Mouse (Mus musculus) thymus, postnatal 36 days (tissue): ENCODE results near the gene Cd8a.

Experiments
- DNase-seq, 2 experiments: peaks; one replicate each; pipeline ENCODE4 v3.0.0; 2022; ENCODE audit warnings: mixed read lengths in 2 of 2

Gene Cd8a

GRCm38 (mm10) chr6:71371085-71371605 lies 2.1 kb upstream of the Cd8a start:
- DNase-seq = peak; percentile 64 to 84

GRCm38 (mm10) chr6:71372041-71372720 lies 1.0 kb upstream of the Cd8a start:
- peak; percentile 56 to 59 for DNase-seq

GRCm38 (mm10) chr6:71374311-71374829 lies 1.1 kb downstream of the Cd8a start:
- peak in 1 of 2 experiments; percentile 62 for DNase-seq

GRCm38 (mm10) chr6:71374921-71375320 lies 1.7 kb downstream of the Cd8a start:
- DNase-seq = peak; percentile 50 to 53

DNA sequence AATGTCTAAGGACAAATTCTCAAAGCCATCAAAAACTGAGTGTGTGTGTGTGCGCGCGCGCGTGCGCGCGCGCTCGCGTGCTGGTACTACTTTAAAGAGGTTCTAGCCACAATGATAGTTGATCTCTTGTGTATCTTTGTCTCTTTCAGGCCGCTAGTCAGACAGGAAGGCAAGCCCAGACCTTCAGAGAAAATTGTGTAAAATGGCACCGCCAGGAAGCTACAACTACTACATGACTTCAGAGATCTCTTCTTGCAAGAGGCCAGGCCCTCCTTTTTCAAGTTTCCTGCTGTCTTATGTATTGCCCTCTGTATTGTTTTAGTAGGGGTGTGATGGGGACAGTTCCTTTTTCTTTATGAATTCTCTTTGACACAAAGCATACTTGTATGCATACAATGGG lies 3.5 kb downstream of the Cd8a start:
- DNase-seq = peak; percentile 41 to 43

DNA sequence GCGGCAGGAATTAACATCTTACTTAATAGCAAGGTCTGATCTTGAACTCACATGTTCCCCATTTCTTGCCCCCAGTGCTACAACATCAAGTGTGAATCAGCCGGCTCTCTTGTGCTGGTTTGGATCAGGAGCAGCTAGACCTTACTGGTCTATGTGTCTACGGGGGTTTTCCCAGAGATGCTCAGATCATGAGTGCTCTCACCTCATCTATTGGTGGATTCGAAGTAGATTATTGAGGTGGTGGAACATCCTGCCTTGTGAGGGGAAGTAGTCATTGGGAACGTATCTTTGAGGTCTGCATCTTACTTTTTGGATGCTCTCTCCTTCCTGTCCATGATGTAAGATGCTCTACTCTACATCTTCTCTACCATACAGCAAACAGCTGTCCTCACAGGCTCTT lies 8.4 kb downstream of the Cd8a start:
- DNase-seq = no peak

- no peak for DNase-seq
Measured at GRCm38 (mm10) chr6:71390496-71390895, 17.3 kb downstream of the Cd8a start.

DNA sequence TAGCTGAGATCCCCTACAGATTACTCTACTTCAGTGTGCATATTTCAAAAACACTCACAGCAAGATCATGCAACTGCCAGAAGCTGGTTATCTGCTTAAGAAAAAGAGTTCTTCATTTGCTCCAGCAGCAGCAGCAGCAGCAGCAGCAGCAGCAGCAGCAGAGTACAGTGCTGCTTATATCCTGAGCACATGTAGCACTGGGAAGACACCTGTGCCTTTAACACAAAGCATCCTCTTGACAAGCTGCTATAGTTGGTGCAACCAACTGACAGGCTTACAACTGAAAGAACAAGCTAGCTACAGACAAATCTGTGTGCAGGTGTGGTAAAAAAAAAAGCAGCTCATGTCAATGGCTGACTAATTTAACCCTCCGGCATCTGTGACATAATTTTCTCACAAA lies 22.8 kb downstream of the Cd8a start:
- peak; percentile 42 to 65 for DNase-seq

DNA sequence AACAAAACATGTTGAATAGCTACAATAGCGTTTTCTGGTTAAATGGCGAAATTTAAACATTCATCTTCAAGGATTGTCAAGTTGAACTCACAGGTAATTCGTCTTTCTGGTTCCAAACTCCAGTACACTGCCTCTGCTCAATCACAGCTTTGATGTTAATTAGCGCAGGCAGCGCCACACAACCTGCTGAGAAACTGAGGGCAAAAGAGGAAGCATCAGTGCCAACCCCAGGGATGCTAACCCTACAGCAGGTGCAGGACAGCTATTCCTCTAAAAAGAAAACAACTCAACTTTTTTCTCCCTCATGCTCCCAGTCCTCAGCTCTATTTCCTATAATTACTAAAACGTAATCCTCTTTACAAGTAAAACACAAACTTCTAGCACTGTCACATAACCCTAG lies 23.5 kb downstream of the Cd8a start:
- DNase-seq = peak in 1 of 2 experiments; percentile 59

- DNase-seq = no peak
Measured at GRCm38 (mm10) chr6:71398829-71399609, 25.8 kb downstream of the Cd8a start.

DNA sequence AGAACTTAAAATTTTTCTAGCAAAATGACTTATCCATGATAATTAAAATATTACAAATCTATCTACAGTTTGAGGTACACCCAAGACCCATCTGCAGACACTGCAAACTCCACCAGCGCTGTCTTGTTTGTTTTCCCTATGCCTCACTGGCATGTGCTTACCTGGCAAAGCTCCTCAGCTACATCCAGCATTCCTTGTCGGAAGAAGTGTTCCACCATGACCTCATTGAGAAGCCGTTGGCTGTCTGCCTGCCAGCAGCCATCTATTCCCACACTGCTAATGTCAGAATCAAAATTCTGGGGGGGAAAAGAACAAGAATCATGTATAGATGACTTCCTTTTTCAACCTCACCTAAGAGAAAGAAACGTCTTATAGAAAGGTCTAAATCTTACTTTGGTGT lies 41.4 kb downstream of the Cd8a start:
- no peak for DNase-seq

- DNase-seq = no peak
Measured at GRCm38 (mm10) chr6:71415446-71415845, 42.2 kb downstream of the Cd8a start.

- no peak for DNase-seq
Measured at GRCm38 (mm10) chr6:71418874-71419273, 45.6 kb downstream of the Cd8a start.

DNA sequence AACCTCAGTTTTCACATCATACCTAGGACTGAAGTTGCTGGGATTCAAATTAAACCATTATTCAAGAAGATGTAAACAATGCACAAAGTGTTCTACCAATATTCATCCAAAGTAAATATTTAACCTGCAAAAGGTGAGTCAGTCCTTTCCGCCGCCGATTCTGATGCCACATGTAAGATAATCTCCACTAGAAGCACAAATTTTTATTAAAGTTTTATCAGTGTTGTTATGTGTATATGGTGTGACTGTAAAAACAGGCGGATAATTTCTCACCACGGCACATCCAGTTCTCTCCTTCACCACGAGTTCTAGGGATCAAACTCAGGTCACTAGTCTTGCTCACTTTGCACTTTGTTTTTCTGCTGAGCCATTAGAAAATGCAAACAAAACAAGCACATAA lies 47.6 kb downstream of the Cd8a start:
- no peak for DNase-seq

DNA sequence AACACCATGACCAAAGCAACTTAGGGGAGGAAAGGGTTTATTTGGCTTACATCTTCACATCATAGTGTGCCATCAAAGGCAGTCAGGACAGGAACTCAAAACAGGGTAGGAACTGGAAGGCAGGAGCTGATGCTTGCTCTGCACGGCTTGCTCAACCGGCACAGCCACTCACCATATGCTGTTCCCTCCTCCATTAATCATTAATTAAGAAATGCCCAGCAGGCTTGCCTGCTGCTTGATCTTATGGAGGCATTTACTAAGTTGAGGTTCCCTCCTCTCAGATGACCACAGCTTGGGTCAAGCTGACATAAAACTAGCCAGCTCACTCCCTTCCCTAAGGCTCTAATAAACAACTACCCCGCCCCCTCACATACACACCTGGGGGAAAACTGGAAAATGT lies 48.9 kb downstream of the Cd8a start:
- no peak for DNase-seq

DNA sequence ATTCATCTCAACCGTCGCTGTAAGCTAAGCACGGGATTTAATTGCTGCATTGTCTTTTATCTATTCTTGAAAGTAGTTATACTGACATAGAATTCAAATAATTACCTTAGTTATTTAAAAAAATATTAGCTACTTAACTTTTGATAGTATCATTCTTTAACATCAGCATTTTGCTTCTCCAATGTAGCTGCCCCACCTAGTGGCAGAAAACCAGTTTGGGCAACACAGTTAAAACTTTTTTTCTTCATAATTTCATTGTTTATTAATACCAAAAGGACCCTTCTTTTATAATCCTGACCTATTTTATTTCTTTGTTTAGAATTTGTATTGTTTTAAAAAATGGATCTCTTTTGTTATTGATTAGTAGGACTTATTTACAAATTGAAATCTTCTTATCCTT lies 49.9 kb downstream of the Cd8a start:
- peak; percentile 28 to 47 for DNase-seq

- no peak for DNase-seq
Measured at GRCm38 (mm10) chr6:71425681-71426080, 52.5 kb downstream of the Cd8a start.

DNA sequence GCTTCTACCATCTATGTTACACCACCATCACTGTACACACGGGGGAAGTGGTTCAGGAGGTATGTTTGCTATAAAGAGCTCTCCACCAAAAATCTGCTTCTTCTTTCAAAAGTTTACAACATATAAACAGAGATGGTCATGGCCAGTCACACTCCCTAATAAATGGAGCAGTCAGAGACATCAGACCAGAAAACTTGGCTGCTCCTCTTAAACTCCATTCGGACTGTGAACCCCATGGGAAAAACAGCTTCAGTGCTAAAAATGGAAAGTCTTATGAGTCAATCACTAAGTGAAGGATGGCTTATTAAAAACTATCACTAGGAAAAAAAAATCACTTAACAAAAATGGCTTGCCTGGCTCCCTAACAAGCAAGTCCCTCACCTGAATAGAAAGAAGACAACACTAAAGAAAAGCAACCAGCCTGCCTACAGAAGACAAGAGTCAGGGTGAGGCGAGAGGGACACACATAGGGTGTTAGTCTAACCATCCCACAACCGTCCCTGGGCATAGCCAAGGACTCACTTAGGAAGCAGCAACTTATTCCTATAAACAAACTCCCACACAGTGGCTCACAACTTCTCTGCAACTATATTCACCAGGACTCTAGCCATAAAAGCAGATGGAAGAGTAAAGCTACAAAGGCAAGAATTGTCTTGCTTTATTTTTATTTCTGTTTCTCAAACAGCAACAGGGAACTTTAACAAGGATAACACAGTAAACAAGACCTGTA lies 54.9 kb downstream of the Cd8a start:
- no peak for DNase-seq
